Mouse (Mus musculus) forebrain, embryonic 16.5 days (tissue): ENCODE measurements around the gene Tuba1b. TPM values are rescaled to one million over a fixed set of nuclear protein-coding genes. Genes with fewer than 3 reads are reported as not detected.
"Not testable (repeated sequence)": the region's sequence is repeated elsewhere in the genome, so short reads cannot be mapped to it uniquely, and the experiment has no call there.

Experiments
- ATAC-seq: fragments of 200-750 bp; cut with Nextera tagmentation; 2 replicates; pipeline ENCODE4 v1.8.0; 2017; ENCODE audit warnings: mild to moderate bottlenecking, moderate library complexity
- H3K27ac ChIP-seq: fragments of 300-500 bp; sonication (generic); 2 replicates; pipeline ENCODE4 v1.5.1; 2014; ENCODE audit warnings: low read length, control low read depth
- H3K27me3 ChIP-seq: fragments of 300-500 bp; sonication (generic); replicated peaks from 2 replicates; pipeline ENCODE4 v1.6.1; 2014; ENCODE audit warnings: low read length; ENCODE audit not compliant: control insufficient read depth, insufficient read depth
- H3K36me3 ChIP-seq: fragments of 300-500 bp; sonication (generic); 2 replicates; pipeline ENCODE4 v1.6.1; 2014; ENCODE audit not compliant: control insufficient read depth, insufficient read depth
- H3K4me1 ChIP-seq: fragments of 300-500 bp; sonication (generic); replicated peaks from 2 replicates; pipeline ENCODE4 v1.6.1; 2014; ENCODE audit warnings: low read length; ENCODE audit not compliant: control insufficient read depth, insufficient read depth
- H3K4me2 ChIP-seq: fragments of 300-500 bp; sonication (generic); 2 replicates; pipeline ENCODE4 v1.6.1; 2014; ENCODE audit warnings: mild to moderate bottlenecking, low read length, control low read depth
- H3K4me3 ChIP-seq: fragments of 300-500 bp; sonication (generic); replicated peaks from 2 replicates; pipeline ENCODE4 v1.5.1; 2014; ENCODE audit warnings: mild to moderate bottlenecking, low read length, control low read depth
- H3K9ac ChIP-seq: fragments of 300-500 bp; sonication (generic); replicated peaks from 2 replicates; pipeline ENCODE4 v1.6.1; 2014; ENCODE audit warnings: low read depth, low read length, control low read depth
- H3K9me3 ChIP-seq: fragments of 300-500 bp; sonication (generic); 2 replicates; pipeline ENCODE4 v1.6.1; 2016; ENCODE audit warnings: low read length; ENCODE audit not compliant: control insufficient read depth
- WGBS: fragments of 180-500 bp; shearing (Covaris S2); extraction: QIAGEN DNeasy Blood & Tissue Kit; methylation state at CpG from one replicate; pipeline ENCODE4 v1.1.7; 2014; 5-methylcytosine and 5-hydroxymethylcytosine counted together
- polyA plus RNA-seq: library from polyadenylated mRNA; unstranded; fragments of >200 nt; fragmentation: Nextera tagmentation; extraction: Ambion mirVana; gene quantifications from 2 replicates; pipeline ENCODE4 v1.2.1, GENCODE M21; 2015

The Tuba1b gene
- polyA plus RNA-seq, 1 experiment from 2014 or later: 1,178 TPM

- H3K27me3 ChIP-seq: no peaks in the 10 kb centered on the region
- no peak overlapping the region for H3K9ac ChIP-seq
- H3K4me3 ChIP-seq: no peak overlapping the region
- peaks cover 23% of the 10 kb centered on the region for H3K4me1 ChIP-seq
- H3K9me3 ChIP-seq: no peaks in the 10 kb centered on the region
- 51% methylated on average over 8 of the region's 8 CpGs for whole genome bisulfite sequencing
- no peak overlapping the region for H3K4me2 ChIP-seq
- H3K27ac ChIP-seq: no peak overlapping the region
- ATAC-seq: no peak
- peaks cover 5% of the 10 kb centered on the region; the same call in 1 of the 2 replicates for H3K36me3 ChIP-seq
Measured at GRCm38 (mm10) chr15:98930017-98930734, 4.2 kb downstream of the Tuba1b start.

GRCm38 (mm10) chr15:98928598-98929240 is 5.6 kb downstream of the Tuba1b start:
- peak; percentile 48; the same call in 1 of the 2 replicates for ATAC-seq
- no peak overlapping the region for H3K9ac ChIP-seq
- H3K4me2 ChIP-seq: 0 out of 2 replicates have a peak overlapping the region, but pooled peaks have one; percentile 11

GRCm38 (mm10) chr15:98927566-98927965 is 6.8 kb downstream of the Tuba1b start:
- peaks cover 5% of the 10 kb centered on the region; the same call in 1 of the 2 replicates for H3K36me3 ChIP-seq
- H3K4me2 ChIP-seq: no peak overlapping the region
- H3K27ac ChIP-seq: no peak overlapping the region
- ATAC-seq: no peak
- peaks cover 16% of the 10 kb centered on the region; the same call in 1 of the 2 replicates for H3K4me1 ChIP-seq
- no peak overlapping the region for H3K4me3 ChIP-seq
- no peaks in the 10 kb centered on the region for H3K27me3 ChIP-seq
- H3K9me3 ChIP-seq: no peaks in the 10 kb centered on the region
- no peak overlapping the region for H3K9ac ChIP-seq
- WGBS: 75% methylated on average over 5 of the region's 5 CpGs

More at GRCm38 (mm10) chr15:98928598-98929240, 5.6 kb downstream of the Tuba1b start:
- Histone ChIP-seq H3K4me1 (peaks cover 21% of the 10 kb centered on the region), H3K4me3 (no peak overlapping the region), H3K36me3 (peaks cover 5% of the 10 kb centered on the region; the same call in 1 of the 2 replicates), H3K27ac (no peak overlapping the region), H3K27me3 (no peaks in the 10 kb centered on the region), H3K9me3 (no peaks in the 10 kb centered on the region)
- 13% methylated on average over 13 of the region's 13 CpGs for WGBS

- H3K27ac ChIP-seq: no peak overlapping the region
- no peaks in the 10 kb centered on the region for H3K27me3 ChIP-seq
- no peak overlapping the region for H3K9ac ChIP-seq
- 82% methylated on average over 3 of the region's 3 CpGs for WGBS
- no peak overlapping the region for H3K4me2 ChIP-seq
- peaks cover 6% of the 10 kb centered on the region; the same call in 1 of the 2 replicates for H3K4me1 ChIP-seq
- no peaks in the 10 kb centered on the region for H3K9me3 ChIP-seq
- ATAC-seq: no peak
- H3K36me3 ChIP-seq: no peaks in the 10 kb centered on the region
- no peak overlapping the region for H3K4me3 ChIP-seq
Measured at GRCm38 (mm10) chr15:98924682-98925081, 9.7 kb downstream of the Tuba1b start.

- H3K27ac ChIP-seq: no peak overlapping the region
- ATAC-seq: no peak
- H3K27me3 ChIP-seq: no peaks in the 10 kb centered on the region
- WGBS: 89% methylated on average over 2 of the region's 2 CpGs
- H3K9ac ChIP-seq: no peak overlapping the region
- peaks cover 6% of the 10 kb centered on the region for H3K4me1 ChIP-seq
- H3K4me2 ChIP-seq: no peak overlapping the region
- no peaks in the 10 kb centered on the region for H3K36me3 ChIP-seq
- no peaks in the 10 kb centered on the region for H3K9me3 ChIP-seq
- no peak overlapping the region for H3K4me3 ChIP-seq
Measured at GRCm38 (mm10) chr15:98923031-98923537, 11.3 kb downstream of the Tuba1b start.

- Histone ChIP-seq H3K27ac (no peak overlapping the region), H3K36me3 (no peaks in the 10 kb centered on the region), H3K27me3 (no peaks in the 10 kb centered on the region), H3K4me2 (no peak overlapping the region), H3K4me1 (peaks cover 6% of the 10 kb centered on the region), H3K9me3 (no peaks in the 10 kb centered on the region), H3K4me3 (no peak overlapping the region), H3K9ac (no peak overlapping the region)
- WGBS: 35% methylated on average over 3 of the region's 3 CpGs
- no peak for ATAC-seq
Measured at GRCm38 (mm10) chr15:98922581-98922980, 11.8 kb downstream of the Tuba1b start.

GRCm38 (mm10) chr15:98921510-98921909 is 12.9 kb downstream of the Tuba1b start:
- WGBS: 54% methylated on average over 5 of the region's 5 CpGs
- Histone ChIP-seq H3K4me2 (no peak overlapping the region), H3K36me3 (no peaks in the 10 kb centered on the region), H3K9ac (no peak overlapping the region), H3K27me3 (no peaks in the 10 kb centered on the region), H3K9me3 (no peaks in the 10 kb centered on the region), H3K4me3 (no peak overlapping the region), H3K4me1 (peaks cover 9% of the 10 kb centered on the region), H3K27ac (no peak overlapping the region)
- no peak for ATAC-seq

- not testable (repeated sequence) for H3K9me3 ChIP-seq, H3K27me3 ChIP-seq, H3K36me3 ChIP-seq, ATAC-seq
- Histone ChIP-seq H3K4me3 (peak overlapping the region; percentile 91), H3K27ac (peak overlapping the region; percentile 80), H3K4me2 (peak overlapping the region; percentile 66), H3K4me1 (peaks cover 26% of the 10 kb centered on the region), H3K9ac (peak overlapping the region; percentile 56)
- 27% methylated on average over 8 of the region's 8 CpGs for WGBS
Measured at GRCm38 (mm10) chr15:98918499-98918895, 15.9 kb downstream of the Tuba1b start.
